ENCODE assay signal across 8 mouse cellular contexts in genomic region chr12:15653357-15653763, GRCm38 (mm10).
DNase-seq lines count a peak whose midpoint lies in the region; ATAC-seq lines count a peak whose summit lies in the region.
"Had no signal": no experiment of that assay in that cellular context is flagged by ENCODE, and none has a peak within 500 bp of the region (broad histone marks: within the 10 kb centered on the region; RNA-seq: fewer than 3 reads in every experiment).

No protein-coding gene starts in this region.

- H3K4me3 ChIP-seq in lung, embryonic 15.5 days = no peak overlapping the region

- ATAC-seq in lung, embryonic 15.5 days (ENCODE audit: borderline replicate concordance, extremely low read depth, low FRiP score, low TSS enrichment) = peak; percentile 69
- ATAC-seq: midbrain, embryonic 16.5 days had no signal

- DNase-seq in NIH3T3 (ENCODE audit: low read depth) (peak; percentile 73), adipocyte (ENCODE audit: low spot score) (peak; percentile 95)
- peak; percentile 22 to 28 for DNase-seq in heart, postnatal 14 days
- no peak for DNase-seq in c-Kit-positive CD71-positive TER-119-positive erythroid progenitor cells, embryonic 14.5 days (ENCODE audit: low spot score)
- no peak for DNase-seq in spleen, postnatal 10 days (ENCODE audit: low spot score in 2 of 2)
- DNase-seq in kidney, adult 9 months = no peak

- 22% methylated on average over 8 of the region's 8 CpGs for WGBS in lung, embryonic 15.5 days

- intact Hi-C loops in heart, postnatal 14 days (cut with DNase I) = no loop called here

- H3K27me3 ChIP-seq in lung, embryonic 15.5 days = no peaks in the 10 kb centered on the region

- H3K9me3 ChIP-seq in lung, embryonic 15.5 days = no peaks in the 10 kb centered on the region

- H3K27ac ChIP-seq in lung, embryonic 15.5 days = 0 out of 2 replicates have a peak overlapping the region, but pooled peaks have one; percentile 19

- H3K9ac ChIP-seq in lung, embryonic 15.5 days = no peak overlapping the region

- no peak overlapping the region for H3K4me2 ChIP-seq in lung, embryonic 15.5 days

- peaks cover 10% of the 10 kb centered on the region; the same call in 1 of the 2 replicates for H3K4me1 ChIP-seq in lung, embryonic 15.5 days

- H3K36me3 ChIP-seq in lung, embryonic 15.5 days = no peaks in the 10 kb centered on the region

Comparison
In these comparisons a context has a peak if more than half of its experiments do, and no peak if none do; other contexts are left out.
1. DNase-seq: peak in NIH3T3 (single experiment), adipocyte (single experiment) and heart, postnatal 14 days (2 of 2); none in c-Kit-positive CD71-positive TER-119-positive erythroid progenitor cells, embryonic 14.5 days (single experiment), spleen, postnatal 10 days (0 of 2) and kidney, adult 9 months (single experiment).